Mouse (Mus musculus) forelimb bud, embryonic 11.5 days (tissue): ENCODE data around the gene Espn.

Source experiments
- DNase-seq: peaks from one replicate; pipeline ENCODE4 v3.0.0-alpha.2; 2012; ENCODE audit warnings: low read depth, low spot score

The Espn gene

DNA sequence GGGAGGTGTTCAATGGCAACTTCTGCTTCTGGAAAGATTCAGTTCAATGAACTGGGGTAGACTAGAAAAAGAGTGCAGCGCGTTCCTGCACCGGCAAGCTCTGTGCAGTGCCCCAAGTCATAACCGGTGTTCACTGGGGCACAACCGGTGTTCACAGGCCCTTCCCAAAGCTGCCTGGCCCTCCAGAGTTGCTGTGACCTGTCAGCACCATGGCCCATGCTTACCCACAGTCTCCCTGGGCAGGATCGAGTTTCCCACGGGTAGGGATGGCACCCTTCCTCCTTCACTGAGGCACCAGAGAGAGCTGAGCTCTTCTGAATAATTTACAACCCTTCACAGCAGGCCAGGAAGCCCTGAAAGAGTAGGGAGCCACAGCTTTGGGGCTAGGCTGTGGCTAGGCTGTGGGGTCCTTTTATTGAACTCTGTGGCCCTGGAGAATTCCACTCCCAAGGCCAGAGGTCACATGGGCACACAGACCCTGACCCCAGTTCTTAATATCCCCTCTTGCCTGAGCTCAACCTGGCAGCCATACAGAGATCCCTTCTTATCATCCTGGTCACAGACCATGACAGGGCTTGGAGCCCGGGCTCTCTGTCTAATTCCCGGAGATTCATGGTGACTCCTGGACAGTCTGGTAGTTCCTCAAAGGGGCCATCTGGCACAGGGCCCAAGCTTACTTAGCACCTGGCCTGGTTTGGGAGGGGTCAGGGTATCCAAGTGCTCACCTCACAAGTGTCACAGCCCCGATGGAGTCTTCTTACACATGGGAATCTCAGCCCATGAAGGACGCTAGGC is 5.9 kb downstream of the Espn start:
- DNase-seq = no peak

DNA sequence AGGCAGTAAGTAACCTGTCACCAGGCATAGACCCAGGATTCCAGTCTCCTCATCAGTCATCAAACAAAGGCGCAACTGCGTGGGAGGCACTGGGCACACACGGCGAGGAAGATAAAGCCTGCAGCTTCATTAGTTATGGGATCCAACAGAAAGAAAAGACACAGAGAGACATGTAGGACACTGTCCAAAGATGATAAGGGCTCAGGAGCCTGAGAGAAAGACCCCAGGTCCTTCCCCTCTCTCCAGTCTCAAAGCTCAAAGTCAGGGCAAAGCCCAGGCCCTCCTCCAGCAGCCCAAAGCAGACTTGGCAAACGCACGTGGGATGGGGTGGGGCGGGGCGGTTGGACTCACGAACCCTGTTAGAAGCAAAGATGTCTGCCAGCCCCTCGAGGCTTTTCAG is 6.7 kb downstream of the Espn start:
- DNase-seq = no peak

DNA sequence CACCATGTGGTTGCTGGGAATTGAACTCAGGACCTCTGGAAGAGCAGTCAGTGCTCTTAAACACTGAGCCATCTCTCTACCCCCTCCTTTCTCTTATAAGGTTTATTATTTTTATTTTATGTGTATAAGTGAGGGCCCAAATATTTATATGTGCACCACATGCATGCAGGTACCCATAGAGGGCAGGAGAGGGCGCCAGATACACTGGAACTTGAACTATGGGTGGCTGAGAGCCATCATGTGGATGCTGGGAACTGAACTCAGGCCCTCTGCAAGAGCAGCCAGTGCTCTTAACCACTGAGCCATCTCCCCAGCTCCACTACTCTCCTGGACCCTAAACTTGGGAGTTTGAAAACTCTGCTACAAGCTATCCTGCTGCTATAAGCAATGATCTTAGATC is 8.5 kb downstream of the Espn start:
- no peak for DNase-seq

DNA sequence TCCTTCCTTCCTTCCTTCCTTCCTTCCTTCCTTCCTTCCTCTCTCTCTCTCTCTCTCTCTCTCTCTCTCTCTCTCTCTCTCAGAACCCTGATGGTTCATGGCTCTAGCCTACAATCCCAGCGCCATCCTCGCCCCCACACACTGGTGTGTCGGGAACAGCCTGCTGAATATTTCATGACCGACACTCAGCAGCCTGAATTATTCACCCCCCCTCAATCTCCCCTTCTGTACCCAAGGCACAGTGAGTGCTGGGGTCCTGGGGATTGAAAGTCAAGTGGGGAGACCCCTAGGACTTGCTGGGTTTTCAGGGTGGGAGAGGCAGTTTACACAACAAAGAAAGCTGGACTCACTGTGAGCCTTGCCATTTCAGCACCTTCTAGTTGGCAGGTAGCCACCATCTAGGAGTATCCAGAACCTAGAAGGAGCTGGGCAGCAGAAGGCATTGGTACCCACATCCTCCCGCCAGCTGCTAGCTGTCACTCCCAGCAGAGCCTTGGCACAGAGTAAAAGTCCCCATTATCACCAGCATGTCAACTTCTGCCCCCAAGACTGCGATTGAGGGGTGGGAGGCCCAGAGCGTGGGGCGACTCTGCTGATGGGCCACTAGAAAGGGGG is 10.5 kb downstream of the Espn start:
- DNase-seq = no peak

DNA sequence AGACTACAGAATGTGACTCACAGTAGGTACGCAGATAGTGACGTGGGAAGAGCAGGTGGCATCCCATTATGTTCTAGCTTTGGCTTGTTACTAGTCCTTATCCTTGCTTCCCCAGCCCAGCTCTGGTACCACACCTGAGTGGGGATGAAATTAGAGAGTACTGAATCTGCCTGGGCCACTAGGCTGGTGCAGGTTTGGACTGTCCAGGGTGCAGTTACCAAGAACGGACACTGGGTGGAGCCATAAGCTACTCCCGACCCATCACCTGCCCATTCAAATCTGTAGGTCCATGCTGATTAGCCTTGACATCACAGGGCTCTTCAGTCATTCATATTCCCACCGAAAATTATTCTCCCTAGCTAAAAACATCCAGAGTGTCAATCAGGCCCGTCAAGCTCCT is 11.7 kb downstream of the Espn start:
- DNase-seq = no peak

DNA sequence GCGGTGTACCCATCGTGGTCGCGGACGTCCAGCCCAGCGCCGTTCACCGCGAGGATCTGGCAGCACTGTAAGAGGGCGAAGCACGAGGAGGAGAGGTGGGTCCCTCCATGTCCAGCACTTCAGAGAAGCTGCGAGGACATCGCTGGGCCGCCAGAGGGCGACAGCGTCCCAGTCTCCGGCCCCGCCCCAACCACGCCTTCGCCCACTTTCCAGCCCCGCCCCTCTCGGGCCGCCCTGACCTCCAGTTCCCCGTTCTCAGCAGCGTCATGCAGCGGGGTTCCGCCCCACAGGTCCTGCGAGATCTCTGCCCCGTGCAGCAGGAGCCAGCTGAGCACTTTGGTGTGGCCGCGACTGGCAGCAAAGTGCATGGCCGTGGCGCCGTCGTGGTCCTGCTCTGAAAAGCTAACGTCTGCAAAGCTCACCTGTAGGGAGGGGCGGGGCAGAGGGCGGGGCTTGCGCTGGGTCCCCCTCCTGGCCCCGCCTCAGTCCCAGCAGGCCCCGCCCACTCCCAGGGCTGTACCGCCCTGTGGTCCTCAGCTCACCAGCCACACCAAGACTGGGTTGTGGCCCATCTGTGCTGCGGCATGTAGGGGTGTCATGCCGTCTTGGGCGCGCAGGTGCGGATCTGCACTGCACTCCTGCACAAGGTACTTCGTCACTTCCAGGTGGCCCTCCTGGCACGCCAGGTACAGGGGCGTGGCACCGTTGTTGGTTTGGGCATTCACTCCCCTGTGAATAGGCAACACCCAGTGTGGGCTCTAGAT is 13.5 kb downstream of the Espn start:
- peak; percentile 81 for DNase-seq

GRCm38 (mm10) chr4:152136876-152137250 is 15.3 kb downstream of the Espn start:
- no peak for DNase-seq

DNA sequence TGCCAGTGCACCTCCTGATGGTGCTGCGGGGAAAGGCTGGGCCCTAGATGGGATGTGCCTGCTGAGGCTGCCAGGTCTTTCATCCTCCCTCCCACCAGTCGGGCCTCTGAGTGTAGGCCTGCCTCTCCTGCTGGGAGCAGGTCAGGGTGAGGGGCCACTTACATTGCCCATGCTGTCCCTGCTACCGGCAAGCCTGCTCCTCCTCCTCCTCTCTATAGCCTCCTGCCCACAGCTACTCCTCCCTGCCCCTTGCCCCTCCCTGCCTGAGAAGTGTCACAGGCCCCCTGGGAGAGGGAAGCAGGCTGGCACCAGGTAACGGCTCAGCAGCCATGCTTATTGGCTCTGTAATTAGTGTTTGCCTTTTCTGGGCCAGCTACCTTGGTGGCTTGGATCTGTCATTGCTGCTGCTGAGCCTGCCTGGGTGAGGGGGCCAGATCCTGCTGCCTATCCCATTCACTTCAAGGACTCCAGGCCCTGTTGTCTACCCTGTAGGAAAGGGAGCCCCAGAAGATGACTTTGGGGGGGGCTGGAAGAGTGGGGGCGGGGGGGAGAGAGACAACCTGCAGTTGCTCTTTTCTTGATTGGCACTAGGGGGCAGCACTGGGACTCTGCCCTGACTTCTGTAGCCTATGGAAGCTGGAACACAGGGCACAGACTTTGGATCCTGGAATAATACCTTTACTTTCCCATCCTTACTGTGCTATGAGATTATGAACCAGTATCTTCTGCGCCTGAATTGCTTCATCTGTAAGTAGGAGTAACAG is 15.9 kb downstream of the Espn start:
- DNase-seq = no peak

DNA sequence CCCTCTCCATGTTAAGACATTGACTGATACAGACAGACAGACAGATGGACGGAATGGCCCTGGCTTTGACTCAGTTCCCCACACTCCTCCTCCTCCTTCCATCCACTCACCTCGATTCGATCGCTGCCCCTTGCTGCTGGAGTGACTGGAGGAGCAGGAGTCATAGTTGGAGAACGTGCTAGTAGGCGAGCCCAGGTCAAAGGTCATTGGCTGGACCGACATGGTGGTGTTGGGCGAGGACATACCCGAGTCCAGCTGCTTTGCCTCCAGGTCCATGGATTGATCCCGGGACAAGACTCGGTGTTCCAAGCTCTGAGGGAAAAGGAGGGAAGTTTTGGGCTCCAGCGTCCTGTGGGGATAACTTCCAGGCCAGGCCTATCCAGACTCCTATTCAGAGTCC is 16.8 kb downstream of the Espn start:
- no peak for DNase-seq

GRCm38 (mm10) chr4:152134507-152134906 is 17.7 kb downstream of the Espn start:
- DNase-seq = no peak

GRCm38 (mm10) chr4:152133213-152133612 is 19.0 kb downstream of the Espn start:
- no peak for DNase-seq

- DNase-seq = no peak
These were observed 19.4 kb downstream of the Espn start for GRCm38 (mm10) chr4:152132772-152133169.

GRCm38 (mm10) chr4:152131809-152132771 is 20.1 kb downstream of the Espn start:
- no peak for DNase-seq

DNA sequence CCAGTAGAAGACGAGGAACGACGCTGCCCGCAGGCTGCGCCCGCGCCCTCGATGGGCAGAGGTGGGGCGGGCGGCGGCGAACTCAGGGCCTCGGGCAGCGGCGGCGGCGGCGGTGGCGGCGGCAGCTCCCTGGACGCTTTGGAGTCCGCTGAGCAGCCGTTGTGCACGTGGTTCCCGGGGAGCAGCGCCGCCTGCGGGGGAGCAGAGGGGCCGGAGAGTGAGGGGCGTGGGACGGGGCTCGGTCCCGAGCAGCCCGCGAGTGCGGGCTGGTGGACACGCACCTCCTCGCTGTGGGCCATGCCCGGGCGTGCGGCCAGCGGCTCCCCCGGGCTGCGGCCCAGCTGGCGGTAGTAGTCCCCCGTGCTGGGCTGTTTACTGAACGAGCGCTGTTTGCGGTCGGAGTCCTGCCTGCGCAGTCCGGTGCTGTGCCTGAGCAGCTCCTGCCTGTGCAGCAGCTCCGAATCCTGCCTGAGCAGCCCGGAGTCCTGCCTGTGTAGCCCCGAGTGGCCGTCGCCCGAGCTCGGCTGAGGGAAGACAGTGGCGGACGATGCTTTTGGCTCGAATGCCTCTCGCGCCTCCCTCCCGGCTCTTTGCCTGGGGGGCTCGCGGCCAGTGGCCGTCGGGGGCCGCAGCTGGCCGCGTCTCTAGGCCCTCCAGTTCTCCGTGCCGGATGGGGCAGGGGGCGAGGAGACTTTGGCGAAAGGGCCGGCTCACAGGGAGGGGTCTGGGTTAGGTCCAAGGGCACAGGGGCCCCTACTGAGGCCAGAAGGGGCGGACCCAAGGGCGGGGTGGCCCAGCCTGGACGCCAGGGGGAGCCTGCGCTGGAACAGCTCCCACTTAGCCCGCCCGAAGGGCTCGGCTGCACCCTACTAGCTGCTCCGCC is 21.2 kb downstream of the Espn start:
- no peak for DNase-seq

- no peak for DNase-seq
These were observed 22.7 kb downstream of the Espn start for GRCm38 (mm10) chr4:152129395-152129930.

DNA sequence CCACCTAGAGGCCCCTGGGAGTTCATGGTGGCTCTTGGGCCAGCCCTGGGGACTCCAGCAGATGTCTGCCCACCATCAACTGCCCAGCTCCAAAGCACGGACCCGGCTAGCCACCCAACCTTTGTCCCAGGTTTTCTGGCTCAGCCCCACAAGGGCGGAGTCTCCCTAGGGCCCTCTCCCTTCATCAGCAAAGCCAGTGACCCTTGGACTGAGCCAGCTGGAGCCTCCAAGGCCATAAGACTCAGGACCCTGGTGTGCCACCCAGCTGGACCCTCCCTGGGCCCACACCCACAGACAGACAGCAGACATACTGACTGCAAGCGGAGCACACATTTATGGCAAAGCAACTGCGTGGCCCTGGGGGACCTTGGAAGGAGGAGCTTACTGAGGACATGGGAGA is 23.4 kb downstream of the Espn start:
- DNase-seq = no peak

- no peak for DNase-seq
These were observed 24.3 kb downstream of the Espn start for GRCm38 (mm10) chr4:152127884-152128283.

DNA sequence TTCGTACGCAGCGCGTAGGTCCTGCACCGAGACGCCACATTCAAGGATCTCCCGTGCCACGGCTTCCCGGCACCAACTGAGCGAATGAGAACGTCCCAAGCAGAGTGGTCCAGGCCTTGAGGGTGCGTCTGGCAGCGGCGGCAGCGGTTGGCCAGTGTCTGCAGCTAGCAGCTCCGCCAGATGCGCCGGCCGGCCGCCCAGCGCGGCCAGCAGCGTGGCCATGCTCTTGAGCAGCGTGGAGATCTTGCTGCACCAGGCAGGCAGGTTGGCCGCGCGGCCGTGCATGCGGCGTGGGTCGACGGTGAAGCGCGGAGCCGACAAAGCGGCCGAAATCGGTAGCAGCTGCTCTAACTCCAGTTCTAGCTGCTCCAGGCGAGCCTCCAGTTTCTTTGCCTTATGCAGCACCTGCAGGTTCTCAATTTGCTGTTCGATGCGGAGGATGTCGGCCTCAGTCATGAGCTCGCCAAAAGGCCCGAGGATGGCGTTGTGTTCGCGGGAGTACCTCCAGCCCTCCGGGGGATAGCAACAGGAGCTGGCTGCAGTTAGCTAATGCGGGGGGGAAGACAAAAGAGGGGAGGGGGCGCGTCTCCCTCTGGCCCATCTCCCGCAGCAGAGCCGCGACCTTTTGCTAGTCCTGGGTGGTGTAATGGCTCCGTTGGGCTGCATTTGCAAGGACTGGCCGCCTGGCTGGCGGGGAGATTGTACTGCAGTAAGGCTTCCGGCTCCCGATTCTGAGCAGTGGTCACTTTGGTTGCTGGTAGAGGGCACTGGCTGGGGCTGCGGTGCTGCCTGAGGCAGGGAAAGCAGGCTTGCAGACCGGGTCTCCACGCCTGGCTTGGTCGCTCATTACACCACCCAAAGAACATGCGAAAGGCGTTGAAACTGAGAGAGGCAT is 25.9 kb downstream of the Espn start:
- DNase-seq = no peak
